Mouse (Mus musculus) right cerebral cortex, adult 18-20 months (tissue): ENCODE measurements around the gene Gm9376.
A peak's percentile ranks its signal among the peaks of the same experiment; 100 is the strongest.

Source experiments
- DNase-seq: peaks from one replicate; pipeline ENCODE4 v3.0.0; 2022; ENCODE audit warnings: mixed read lengths

Gm9376 gene

DNA sequence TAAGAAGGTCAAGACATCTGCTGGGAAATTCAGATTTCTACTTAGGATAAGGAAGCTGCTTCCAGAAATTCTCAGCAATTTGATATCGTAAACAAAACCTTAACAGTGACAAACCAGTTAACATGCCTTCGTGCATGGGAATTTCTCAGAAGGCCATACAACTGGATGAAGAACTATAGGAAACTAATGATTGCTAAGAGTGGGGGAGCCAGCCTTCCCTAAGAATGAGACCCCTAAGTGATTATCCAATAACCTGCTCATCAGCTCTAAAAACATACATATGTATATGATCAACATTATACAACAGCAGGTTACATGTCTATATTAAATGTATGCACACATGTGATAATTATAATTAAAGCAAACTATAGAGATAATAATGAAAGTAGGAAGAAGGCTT is at the start of gene Gm9376:
Gene Gm9376 (plus strand): TSS at position 301 of the 400 bp plus-strand sequence.
- no peak for DNase-seq

DNA sequence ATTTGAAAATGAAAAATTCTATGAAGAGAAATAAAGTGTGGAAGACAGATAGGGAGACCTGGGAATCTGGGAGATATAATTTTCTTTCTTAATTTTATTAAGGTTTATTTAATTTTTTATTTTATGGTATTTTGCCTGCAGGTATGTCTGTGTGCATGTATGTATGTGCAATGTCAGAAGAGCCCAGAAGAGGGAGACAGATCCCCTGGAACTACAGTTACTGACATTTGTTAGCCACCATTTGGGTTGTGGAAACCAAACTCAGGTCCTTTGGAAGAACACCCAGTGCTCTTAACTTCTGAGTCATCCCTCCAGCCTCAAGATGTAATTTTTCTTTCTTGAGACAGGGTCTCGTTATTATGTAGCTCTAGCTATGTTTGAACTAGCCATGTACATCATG is 45.9 kb upstream of the Gm9376 start:
- DNase-seq: no peak

DNA sequence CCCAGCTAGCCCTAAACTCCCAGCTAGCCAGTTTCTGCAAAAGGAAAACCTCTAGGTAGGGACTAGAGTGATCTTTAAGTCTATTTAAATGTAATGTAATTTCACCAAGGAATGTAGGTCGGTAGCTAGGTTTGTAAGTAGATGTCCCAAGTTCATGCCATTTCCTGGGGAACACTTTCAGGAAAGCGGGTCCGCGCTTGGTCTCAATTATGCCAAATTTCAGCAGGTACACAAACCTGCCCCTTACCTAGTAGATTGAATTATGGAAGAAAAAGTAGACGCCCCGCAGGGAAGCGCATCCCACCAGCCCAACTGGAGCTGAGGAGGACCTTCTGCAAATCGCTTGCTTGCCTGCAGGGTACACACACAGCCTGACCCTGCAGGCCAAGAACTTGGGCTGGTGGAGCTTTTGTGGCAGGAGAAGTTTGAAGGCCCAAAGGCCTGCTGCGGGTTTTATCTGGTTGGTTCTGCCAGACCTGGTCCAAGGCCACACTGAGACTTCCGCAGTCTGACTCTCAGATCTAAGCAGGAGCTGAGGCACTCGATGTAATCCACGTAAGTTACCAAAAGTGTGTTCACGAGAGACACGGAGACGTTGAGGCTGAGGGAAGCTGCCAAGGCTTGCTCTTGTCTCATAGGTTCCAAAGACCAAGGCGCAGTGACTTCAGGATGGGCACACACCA is 41.6 kb upstream of the Gm9376 start:
- no peak for DNase-seq

DNA sequence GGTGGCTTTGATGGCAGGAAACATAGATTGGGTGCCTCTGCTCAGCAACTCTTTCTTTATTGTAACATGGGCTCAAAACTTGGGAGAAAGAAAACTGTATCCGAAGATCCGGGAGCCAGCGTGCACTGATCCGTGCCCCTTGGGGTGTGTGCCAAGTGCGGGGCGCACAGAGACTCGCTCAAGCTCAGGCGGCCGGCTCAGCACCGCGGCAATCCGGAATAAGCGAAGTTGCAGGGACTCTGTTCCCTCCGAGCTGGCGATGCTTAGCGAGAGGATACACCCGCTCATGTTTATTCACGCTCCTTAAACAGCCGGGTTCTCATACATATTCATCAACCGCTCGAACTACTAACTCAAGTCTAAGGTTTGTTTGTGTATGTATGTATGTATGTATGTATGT is 40.8 kb upstream of the Gm9376 start:
- DNase-seq: no peak

DNA sequence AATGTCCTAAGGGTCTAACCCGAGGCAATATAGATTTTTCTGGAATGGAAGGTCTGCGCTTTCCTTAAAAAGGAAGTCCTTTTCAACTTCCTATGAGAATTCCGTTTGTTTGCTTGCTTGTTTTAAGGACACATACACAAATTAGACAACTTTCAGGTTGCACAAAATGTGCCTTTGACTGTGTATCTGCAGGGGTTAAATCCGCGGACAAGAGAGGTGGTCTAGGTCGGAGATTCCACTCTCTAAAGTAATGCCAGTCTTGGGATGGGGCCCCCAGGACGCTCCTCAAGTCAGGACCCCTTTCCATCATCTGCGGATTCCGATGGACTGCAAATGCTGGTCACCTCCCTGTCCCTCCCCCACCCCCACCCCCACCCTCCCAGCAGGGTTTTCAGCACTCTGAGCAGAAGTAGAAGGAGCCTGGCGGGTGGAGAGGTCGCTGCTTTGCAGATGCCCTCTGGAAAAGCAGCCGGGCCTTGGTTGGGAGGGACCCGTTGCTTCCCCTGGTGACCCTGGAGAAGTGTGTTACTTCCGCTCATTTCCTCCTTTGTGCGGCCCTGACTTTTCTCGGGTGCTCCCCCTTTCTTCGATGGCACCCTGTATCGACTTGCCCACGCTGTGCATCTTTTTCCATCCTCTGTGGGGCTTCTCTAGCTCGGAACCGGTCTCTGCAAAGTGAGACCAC is 40.1 kb upstream of the Gm9376 start:
- DNase-seq: no peak

DNA sequence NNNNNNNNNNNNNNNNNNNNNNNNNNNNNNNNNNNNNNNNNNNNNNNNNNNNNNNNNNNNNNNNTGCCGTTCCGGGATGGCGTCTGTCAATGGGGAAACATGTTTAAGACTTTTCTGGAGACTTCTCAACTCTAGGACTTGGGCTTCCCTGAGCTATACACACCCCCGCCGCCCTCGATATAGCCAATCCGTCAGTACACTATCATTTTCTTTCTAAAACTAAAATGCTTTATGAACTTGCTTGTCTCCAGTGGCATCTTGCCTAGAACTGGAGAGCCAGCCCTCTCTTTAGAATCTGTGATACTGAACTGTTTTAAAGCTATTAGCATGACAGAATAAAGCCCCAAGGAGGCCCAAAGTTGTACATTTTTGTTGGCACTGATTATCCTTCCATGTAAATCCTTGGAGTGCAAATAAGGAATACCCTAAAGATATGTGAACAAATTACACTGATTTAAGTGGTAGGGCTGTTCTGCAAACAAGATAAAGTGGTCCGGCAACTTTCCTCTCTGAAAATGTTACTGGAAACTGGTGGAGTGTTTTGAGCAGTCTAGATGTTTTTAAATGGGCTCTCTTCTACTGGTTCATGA is 34.3 kb upstream of the Gm9376 start:
- DNase-seq: no peak

DNA sequence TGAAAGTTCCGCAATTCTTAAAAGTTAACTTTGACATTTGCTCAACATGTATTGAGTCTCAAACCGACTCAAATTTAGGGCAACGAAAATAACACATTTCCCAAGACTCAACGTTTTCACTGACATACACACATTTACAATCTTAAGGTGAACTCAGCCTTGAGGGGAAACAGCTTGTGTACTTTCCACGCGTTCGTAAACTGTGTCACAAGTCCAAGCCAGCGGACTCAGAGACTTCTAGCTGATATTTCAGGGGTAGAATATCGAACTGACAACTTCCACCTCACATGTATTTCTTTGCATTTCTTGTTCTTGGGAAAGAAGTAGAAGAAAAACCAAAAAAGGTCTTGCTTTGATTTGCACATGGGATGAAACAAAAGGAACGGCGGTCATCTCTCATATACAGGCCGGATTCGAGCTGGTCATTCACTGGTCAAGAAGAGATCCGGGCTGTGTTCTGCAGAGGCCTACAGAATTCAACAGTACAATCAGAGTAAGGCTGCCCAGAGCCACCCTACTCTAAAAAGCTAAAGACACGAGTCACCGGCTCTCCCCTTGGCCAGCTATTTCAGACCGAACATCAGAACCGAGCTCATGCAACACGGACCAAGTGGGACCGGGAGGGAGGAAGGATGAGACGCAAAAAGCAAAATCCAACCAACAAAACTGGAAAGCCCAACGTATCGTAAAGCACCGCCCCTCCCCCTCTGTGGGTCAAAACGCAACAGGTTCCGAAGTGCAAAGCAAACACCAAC is 32.8 kb upstream of the Gm9376 start:
- DNase-seq: no peak

DNA sequence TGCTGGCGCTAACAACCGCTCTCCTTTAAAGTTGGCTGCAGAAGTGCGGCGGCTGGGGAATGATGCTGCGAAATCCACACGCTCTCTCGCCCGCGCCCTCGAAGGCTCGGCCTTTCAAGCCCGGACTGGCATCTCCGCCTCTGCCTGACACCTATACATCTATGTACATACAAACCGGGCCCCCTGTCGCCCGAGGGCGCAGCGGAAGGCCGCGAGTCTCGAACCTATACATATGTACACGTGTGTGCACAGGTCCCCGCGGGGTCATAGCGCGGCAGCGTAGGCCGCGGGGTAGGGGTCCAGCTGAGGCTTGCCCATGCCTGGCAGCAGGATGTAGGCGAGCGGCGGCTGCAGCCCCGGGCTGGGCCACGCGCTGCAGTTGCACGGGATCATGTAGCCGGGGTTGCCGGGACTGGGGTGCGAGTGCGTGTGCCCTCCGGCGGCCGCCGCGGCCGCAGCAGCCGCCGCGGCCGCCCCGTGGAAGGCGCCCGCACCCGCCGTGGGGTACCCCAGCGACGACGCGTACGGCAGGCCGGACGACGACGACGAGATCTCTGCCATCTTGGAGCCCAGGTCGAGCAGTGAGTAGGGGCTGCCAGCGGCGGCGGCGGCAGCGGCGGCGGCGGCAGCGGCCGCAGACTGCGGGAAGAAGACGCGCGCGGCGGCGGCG is 32.1 kb upstream of the Gm9376 start:
- DNase-seq: no peak

DNA sequence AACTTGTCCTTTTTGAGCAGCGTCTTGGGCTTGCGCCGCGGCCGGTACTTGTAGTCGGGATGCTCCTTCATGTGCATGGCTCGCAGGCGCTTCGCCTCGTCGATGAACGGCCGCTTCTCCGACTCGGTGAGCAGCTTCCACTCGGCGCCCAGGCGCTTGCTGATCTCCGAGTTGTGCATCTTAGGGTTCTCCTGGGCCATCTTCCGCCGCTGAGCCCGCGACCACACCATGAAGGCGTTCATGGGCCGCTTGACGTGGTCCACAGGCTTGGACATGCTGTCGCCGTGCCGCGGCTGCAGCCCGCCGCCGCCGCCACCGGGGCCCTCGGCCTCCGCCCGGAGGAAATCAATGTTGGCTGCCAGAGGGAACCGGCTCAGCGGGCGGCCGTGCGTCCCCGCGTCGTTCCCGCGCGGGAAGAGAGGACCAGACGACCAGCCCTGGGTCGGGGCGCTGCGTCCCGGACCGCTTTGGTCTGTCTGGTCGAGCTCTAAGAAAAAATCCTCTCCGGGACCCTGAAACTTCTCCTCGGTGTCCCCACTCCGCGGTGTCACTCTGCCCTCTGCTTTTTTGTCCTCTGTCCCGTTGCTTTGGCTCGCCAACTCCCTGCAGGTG is 31.3 kb upstream of the Gm9376 start:
- no peak for DNase-seq

DNA sequence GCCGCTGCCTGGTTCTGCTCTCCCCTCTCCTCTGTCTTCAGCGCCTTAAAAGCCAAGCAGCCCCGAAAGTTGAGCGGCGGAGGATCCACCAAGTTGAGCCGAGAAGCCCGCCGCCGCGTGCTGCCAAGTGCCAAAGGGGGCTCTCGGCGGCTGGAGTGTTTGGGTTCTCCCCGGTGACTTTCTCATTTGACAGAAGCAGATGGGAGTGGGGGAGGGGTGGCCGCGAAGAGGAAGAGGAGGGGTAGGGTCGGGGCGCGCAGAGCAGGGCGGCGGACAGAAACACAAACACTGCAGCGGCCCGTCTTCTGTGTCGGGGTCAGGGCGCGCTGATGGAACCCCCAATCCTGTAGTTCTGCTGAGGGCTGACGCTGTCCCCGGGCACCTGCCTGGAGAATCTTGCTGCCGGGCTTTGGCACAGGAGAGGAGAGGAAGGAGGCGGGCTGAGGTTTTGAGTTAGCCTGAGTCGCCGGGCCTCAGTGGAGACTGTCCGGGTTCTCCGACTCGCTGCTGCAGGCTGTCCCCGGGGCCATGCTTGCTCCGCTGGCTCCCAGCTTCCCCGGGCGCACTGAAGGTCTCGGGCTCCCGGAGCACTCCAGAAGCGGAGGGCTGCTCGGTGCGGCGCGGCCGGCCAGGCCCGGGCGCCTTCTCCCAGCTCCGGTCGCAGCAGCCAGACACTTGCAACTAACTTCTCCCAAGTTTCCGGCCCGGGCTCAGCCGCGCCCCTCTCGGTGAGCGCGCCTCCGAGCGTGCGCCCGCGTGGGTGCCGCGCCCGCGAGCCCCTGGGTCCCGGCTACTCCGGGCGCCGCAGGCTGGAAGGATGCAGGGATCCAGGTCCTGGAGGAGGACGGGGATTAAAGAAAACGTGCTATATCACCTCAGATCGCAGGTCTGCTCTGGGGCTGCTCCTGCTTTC is 30.5 kb upstream of the Gm9376 start:
- DNase-seq: no peak

DNA sequence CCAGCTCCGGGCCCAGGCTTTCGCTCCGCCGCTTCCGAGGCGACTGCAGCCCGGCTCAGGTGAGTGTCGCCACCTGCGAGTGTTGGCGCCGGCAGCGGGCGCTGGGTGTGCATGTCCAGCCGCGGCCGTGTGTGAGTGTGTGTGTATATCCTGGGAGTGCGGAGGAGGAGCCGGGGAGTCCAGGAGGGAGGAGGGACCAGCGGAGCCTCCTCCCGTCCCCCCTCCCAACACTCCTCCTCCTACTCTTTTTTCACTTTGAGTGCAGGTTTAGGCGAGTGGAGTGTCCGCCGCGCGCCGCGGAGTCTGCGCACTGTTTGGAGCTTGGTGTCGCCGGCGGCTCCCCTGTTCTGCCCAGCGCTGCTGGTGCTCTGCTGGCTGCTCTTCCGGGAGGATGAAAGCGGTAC is 29.9 kb upstream of the Gm9376 start, which contains the start of gene Sox21:
Gene Sox21 (minus strand): TSS at position 145 of the 404 bp plus-strand sequence.
- peak; percentile 56 for DNase-seq

DNA sequence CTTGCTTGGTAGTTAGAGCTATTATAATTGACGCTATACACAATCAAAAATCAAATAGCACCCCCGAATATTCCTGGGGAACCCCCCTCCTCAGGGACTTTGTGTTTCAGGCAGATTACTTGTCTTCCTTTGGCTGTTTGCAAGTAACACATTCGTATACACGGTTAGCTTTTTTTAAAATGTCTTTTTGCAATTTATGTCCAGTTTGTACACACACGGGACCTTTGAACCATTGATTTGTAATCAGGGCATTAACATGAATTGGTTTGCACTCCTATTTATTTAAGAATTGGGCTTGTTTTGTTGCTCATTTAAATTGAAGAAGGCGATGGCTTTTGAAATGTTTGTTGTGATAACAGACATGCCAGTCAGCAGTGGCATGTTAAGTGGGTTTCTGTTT is 29.0 kb upstream of the Gm9376 start:
- no peak for DNase-seq

DNA sequence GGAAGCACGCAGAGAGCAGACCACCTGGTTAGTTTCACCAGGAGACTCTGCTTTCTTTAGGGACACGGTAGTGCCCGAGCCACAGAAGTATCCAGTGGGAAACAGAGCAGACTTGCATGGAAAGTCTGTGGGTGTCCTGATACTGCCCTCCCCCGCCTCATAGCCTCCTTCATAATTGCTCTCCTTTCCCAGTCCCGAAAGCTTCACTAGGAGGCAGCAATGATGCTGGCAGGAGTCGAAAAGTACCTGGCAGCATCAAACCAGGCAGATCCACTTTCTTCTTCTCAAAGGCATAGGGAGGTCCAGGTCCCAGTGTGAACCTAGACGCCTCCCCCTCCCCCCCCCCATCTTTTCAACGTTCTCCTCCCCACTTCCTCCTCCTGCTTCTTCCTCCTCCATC is 27.4 kb upstream of the Gm9376 start:
- DNase-seq: no peak

DNA sequence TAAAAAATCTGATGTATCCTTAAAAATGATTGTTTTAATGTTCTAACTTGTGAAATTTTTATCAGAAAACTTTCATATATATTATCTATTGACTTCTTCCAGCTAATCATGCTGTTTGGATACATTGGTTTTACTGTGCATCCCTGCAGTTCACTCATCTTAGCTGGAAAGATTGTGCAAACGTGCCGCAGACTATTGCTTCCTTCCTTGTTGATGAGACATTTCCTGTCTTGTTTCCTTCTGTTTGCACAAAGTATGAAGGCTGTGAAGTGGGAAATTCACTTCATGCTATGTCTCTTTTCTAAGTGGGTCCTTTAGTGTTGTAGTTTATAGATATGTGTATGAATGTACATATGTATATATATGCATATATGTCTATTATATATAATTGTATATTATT is 25.3 kb upstream of the Gm9376 start:
- DNase-seq: no peak

DNA sequence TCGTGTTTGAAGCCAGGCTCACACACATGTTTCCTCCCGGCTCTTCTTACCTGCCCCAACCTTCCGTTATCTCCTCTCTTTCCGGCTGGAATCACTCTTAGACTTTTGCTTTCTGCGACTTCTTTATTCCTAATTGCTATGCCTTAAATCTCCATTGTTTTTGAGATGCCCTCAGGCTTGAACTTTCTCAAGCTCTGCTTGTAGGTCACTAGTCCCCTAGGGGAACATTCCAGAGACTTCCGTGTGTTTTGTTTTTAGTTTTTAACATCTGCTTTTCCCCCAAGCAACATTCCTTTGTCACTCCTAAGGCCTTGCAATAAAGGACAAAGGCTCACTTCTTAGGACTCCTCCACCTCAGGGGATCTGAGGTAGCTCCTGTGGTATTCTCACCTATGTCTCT is 13.4 kb upstream of the Gm9376 start:
- no peak for DNase-seq

DNA sequence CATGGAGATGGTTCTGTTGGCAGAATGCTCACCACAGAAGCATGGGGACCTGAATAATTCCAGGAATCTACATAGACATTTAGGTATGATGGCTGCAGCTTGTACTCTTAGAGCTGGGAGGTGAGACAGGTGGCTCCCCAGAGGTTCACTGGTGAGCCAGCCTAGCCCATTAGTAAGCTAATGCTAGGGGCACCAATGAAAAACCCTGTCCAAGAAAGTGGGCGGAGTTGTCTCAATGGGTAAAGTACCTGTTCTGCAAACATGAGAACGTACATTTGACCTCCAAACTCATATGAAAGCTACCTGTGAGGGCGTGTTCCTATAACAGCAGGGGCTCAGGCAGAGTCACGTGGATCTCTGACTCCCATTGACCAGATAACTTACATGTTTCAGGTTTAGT is 2.1 kb downstream of the Gm9376 start:
- no peak for DNase-seq

DNA sequence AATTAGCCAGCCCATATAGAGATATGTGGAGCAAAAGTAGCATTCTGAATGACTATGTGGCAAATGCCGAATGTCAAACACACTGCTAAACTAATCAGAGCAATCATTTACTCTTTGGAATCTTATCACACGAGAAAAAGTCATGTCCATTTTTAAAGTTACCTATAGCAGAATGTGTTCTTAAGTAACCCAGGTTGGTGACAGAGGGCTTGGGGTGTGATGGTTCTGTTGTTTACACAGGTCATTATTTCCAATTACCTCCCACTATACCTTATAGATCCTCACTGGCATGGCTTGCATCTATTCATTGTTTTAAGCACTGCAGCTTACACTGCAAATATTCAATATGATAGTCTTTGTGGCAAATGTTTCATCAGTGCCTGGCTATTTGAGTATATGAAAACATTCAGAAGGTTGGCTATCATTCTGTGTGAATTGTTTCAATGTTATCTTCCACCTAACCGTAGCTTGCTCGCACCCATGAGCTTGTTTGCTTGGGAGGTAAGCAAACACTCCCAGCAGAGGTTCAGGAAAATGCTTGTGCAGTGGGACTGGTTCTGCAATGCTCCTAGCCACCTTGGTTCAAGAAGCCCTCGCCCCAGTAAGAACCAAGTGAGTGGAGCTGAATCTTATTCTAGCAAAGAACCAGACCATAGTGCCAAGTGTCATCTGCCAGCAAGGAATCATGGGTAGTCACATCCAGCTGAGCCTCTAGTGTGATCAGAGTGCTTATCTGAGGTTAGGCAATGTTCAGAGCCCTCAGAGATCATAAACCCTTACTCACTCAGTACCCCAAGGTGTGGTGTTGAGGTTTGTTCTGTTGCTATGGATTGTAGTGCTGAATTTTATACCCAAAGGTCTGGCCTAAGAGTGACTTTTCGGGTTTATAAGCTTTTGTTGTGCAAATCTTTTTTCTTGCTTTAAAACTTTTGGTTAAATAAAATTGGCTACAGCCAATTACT is 6.1 kb downstream of the Gm9376 start:
- DNase-seq: no peak

DNA sequence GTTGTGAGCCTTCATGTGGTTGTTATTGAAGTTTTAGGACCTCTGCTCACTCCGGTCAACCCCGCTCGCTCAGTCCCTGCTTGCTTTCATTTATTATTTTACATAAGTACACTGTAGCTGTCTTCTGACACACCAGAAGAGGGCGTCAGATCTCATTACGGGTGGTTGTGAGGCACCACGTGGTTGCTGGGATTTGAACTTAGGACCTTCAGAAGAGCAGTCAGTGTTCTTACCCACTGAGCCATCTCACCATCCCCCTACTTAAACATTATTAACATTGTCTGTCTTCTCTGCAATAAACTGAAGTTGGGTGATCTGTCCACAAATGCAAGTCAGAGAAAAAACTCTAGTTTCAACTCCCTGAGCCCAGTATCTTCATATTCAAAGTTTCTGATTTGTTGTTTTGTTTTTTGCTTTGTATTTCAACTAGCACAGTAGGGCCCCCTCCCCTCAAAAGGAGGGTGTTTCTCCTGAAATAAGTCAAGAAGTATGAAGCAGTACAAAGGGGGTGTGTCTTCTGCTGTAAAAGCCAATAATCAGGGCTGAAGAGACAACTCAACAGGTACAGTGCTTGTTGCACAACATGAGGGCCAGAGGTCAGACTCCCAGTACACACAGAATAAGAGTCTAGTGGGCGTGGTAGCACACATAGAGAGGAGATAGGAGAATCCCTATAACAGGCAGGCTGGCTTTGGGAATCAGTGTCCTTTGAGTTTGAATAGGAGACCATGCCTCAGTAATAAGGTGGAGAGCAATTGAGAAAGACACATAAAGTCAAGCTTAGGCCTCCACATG is 11.1 kb downstream of the Gm9376 start:
- no peak for DNase-seq

DNA sequence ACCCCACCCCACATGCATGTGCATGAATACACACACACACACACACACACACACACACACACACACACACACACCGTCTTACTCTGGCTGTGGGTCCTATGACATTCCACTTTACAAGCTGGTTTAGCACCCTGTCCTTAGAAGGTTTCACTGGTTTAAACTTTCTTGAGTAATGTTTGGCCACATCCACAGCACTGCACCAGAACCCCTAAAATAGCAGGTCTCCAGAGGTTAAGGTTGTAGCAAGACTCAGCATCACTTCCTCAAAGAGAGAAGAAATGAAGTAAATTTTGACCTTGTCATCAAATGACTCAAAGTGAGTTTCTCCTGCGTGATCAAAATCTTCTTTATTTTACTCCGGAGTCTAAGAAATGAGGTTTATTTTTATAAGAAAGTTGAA is 15.5 kb downstream of the Gm9376 start:
- no peak for DNase-seq
